Mouse (Mus musculus) kidney, postnatal 14 days (tissue): ENCODE measurements around the gene Fzd7.

Source experiments
- DNase-seq: peaks from one replicate; pipeline ENCODE4 v3.0.0; 2022; ENCODE audit warnings: mixed read lengths

Fzd7 gene

GRCm38 (mm10) chr1:59472368-59473180 is 9.7 kb upstream of the Fzd7 start:
- no peak for DNase-seq

- no peak for DNase-seq
These were observed 9.1 kb upstream of the Fzd7 start for GRCm38 (mm10) chr1:59473181-59473555.

- DNase-seq = peak; percentile 20
These were observed 6.6 kb upstream of the Fzd7 start for GRCm38 (mm10) chr1:59475618-59476017.

- no peak for DNase-seq
These were observed 3.3 kb upstream of the Fzd7 start for GRCm38 (mm10) chr1:59478911-59479310.

- DNase-seq = peak; percentile 34
These were observed 1.3 kb upstream of the Fzd7 start for GRCm38 (mm10) chr1:59480821-59481455.

- DNase-seq = peak; percentile 97
These were observed 550 bp upstream of the Fzd7 start for GRCm38 (mm10) chr1:59481456-59482291.

- peak; percentile 61 for DNase-seq
These were observed 684 bp downstream of the Fzd7 start for GRCm38 (mm10) chr1:59482696-59483520.

- DNase-seq = peak; percentile 80
These were observed 1.5 kb downstream of the Fzd7 start for GRCm38 (mm10) chr1:59483521-59484245.

- DNase-seq = no peak
These were observed 2.1 kb downstream of the Fzd7 start for GRCm38 (mm10) chr1:59484314-59484713.

GRCm38 (mm10) chr1:59484791-59485785 is 2.9 kb downstream of the Fzd7 start:
- peak; percentile 33 for DNase-seq

- DNase-seq = no peak
These were observed 3.6 kb downstream of the Fzd7 start for GRCm38 (mm10) chr1:59485803-59486202.

- DNase-seq = peak; percentile 48
These were observed 5.4 kb downstream of the Fzd7 start for GRCm38 (mm10) chr1:59487651-59488051.

- DNase-seq = no peak
These were observed 6.3 kb downstream of the Fzd7 start for GRCm38 (mm10) chr1:59488481-59488880.

GRCm38 (mm10) chr1:59488991-59489390 is 6.8 kb downstream of the Fzd7 start:
- DNase-seq = no peak

- no peak for DNase-seq
These were observed 9.3 kb downstream of the Fzd7 start for GRCm38 (mm10) chr1:59491517-59491916.

- DNase-seq = no peak
These were observed 10.2 kb downstream of the Fzd7 start for GRCm38 (mm10) chr1:59492432-59492831.

GRCm38 (mm10) chr1:59495970-59496369 is 13.7 kb downstream of the Fzd7 start:
- DNase-seq = no peak

GRCm38 (mm10) chr1:59497741-59498613 is 15.8 kb downstream of the Fzd7 start:
- no peak for DNase-seq

- DNase-seq = no peak
These were observed 17.1 kb downstream of the Fzd7 start for GRCm38 (mm10) chr1:59499327-59499726.
